Mouse (Mus musculus): ENCODE results near the gene Ovol3.
A peak's percentile ranks its signal among the peaks of the same experiment; 100 is the strongest.
"Not testable (repeated sequence)": the region's sequence is repeated elsewhere in the genome, so short reads cannot be mapped to it uniquely, and the experiment has no call there.

Gene Ovol3

DNA sequence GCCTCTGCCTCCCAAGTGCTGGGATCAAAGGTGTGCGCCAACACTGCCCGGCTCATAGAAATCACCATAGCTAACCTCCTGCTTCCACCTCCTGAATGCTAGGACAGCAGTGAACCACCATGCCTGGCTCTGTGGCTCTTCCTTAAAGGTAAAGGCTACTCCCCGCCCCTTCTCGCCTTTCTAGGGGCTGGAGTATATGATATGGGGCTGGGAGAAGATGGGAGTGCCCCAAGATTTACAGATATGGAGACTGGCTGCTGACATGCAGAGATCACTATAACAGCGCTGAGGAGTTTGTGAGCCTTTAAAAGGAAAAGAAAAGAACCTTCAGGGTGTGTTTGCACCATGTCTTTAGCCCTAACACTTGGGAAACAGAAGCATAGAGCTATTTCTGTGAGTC lies 13.3 kb downstream of the Ovol3 start:
- DNase-seq: no peak

DNA sequence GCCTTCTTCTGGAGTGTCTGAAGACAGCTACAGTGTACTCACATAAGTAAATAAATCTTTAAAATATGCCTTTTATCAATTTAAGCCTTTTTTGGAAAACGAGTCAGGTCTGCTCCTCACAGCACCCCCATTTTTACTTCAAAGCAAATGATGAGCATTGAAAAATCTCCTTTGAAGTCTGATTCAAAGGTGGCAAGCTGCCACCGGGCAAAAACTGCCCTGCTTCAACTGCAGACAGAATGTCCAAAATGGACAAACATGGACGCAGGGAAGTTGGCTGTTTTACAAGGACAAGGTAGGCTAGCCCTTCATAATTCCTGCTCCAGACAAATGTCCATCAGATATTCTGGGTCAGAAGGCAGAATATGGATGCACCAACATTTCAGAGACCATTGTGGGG lies 14.1 kb downstream of the Ovol3 start:
- DNase-seq: no peak

DNA sequence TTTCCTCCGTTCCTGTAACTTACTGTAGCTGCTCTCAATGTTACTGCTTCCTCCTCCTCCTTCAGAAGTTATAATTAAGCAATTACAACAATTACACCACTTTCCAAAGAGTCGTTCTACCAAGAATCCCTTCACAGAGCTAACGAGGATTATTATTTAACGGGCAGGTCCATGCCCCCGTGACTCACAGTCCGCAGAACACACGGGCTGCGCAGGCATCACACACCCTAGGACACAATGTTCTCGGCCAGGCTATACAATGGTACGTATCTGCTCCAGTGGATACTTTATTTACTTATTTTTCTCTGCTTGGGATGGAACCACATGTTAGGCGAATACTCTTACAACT lies 15.5 kb downstream of the Ovol3 start:
- no peak for DNase-seq

DNA sequence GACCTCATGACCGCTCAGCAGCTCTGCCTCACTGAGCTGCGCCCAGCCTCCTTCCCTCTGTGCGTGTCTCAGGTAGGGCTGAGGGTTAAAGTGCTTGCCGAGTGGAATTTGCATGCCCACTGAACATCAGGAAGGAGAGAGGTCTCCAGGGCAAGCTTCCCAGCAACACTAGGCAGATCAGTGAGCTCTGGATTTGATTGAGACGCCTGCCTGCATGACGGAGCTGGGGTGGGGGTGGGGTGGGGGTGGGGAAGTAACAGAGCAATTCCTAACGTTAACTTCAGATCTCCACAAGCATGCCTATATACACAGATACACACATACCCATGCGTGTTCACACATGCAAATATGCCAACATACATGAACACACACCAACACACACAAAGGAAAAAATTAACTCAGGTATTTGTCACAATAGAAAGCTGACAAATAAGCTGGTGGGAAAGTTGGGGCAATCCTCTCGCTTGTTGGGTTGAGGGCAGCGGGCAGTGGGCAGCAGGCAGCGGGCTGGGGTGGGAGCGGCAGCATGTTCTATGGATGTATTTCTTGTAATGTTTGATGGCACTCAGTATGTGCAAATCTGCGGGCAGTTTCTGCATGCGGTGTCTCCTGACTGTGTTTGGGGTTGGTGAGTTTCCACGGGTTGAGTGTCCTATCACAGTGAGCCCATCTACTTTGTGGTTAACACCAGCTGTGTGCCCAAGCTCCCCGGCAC lies 16.1 kb downstream of the Ovol3 start:
- DNase-seq: peak; percentile 50 to 67

DNA sequence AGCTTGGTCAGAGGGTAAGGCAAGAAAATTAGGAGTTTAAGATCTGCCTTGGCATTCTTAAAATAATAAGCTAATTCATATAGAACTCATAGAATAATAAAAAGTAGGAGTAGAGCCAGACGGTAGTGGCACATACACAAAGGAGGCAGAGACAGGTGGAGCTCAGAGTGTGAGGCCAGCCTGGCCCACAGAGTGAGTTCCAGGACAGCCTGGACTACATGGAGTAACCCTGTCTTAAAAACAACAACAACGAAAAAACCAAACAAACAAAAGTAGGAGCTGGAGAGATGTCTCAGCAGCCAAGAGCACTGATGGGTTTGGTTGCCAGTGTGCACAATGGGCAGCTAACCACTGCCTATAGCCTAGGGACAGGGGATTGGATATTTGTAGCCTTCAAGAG lies 18.2 kb downstream of the Ovol3 start:
- no peak for DNase-seq

DNA sequence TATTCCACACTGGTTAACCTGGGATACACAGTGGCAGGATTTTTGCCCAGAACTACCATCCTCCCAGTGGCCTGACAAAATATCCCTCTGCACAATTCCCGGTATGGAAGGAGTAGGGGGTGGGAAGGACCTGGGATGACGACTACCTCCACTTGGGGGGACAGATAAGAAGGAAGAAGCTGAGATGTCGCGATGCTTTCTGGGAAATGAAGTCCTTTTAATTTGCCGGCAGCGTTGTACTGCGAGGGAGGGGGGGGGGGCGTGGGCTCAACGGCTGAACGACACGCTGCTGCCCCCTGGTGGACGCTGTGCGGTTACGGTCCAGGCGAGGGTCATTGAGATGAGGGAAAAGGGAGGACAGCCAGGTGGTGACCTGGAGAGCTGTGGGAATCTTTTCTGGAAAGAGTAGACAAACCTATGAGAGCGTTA lies 18.8 kb downstream of the Ovol3 start:
- peak; percentile 68 to 81 for DNase-seq

DNA sequence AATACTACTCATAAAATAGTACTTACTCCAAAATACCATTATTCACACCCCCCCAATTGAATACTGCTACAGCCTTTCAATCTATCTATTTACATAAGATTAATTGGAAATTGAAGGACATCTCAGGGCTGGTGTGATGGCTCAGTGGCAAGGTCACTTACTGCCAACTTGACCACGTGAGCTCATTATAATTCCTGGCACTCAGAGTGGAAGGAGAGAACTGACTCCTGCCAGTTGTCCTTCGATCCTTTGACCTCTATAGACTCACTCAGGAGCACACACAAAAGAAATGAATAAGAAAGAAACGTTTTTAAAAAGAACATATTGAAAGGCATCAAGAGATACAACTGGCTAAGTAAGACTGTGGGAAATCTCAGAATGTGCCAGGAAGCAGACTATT lies 19.6 kb downstream of the Ovol3 start:
- no peak for DNase-seq

DNA sequence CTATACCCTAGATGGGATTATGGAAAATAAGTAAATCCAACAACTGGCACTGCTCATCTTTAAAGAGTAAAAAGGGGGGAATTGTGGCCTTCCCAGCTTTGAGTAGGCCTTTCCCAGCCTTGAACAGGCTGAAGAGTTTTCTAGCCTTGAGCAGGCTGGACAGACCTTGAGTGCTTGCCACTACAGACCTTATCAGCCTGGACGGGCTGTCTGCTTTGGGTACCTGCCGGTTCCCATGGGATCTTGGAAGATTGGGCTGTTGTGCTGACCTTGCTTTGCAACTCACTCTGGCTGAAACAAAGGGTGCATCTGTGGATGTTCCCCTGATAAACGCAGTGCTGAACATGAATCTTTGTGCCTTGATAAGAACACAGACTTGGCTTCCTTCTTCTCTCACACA lies 21.6 kb downstream of the Ovol3 start:
- no peak for DNase-seq

DNA sequence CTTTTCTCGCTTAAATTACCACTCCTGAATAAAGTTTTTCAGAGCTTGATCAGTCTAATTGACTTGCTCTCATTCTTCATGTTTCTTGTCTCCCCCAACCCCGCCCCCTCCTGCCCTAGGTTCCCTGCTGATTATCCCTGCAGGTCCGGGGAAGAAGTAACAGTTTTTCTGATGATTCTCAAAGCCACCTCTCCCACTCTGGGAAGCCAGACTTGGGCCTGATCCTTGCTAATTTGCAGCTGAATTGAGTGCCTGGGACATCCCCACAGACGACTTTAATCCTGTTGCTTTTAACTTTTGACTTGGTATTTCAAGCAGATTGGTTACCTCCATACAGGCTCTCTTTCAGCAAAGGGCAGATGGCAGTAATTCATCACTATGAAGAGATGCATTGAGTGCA lies 24.5 kb downstream of the Ovol3 start:
- DNase-seq: no peak

DNA sequence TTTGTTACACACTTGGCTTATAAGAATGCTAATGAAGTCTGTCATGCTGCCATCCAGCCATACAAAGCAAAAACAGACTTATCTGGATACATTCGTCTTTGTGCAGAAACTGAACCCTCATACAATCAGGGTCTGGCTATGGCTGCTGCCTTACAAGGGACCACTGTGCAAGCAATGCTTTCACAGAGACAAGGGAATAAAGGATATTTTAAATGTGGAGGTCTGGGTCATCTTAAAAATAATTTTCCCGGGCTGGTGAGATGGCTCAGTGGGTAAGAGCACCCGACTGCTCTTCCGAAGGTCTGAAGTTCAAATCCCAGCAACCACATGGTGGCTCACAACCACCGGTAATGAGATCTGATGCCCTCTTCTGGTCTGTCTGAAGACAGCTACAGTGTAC lies 29.2 kb downstream of the Ovol3 start:
- not testable (repeated sequence) for DNase-seq

DNA sequence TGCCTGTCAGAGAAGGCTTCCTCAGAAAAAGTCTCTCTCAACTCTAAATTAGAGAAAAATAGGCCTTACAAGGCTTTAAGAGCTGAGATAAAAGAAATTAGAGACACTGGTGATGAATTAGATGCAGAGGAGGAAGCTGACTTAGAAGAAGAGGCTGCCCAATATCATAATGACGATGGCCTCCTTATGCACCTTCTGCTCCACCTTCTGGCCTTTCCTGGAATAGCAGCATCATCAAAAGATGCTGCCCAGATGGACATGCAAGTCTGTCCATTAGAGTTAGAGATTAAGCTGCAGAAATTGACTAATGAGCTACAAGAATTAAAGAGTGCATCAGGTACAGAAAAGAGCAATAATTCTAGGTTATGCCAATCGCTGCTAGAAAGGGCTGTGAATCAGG lies 30.1 kb downstream of the Ovol3 start:
- peak in 1 of 2 experiments; percentile 69 for DNase-seq

DNA sequence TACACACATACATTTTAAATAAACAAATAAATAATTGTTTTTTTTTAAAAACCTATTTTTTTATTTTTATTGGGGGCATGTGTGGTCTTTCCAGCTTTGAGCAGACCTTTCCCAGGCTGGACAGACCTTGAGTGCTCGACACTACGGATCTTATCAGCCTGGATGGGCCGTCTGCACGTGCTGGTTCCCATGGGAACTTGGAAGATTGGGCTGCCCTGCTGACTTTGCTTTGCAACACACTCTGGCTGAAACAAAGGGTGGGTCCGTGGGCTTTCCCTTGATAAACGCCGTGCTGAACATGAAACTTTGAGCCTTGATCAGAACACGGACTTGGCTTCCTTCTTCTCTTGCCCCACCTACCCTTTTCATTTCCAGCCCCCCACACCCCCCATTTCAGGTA lies 31.1 kb downstream of the Ovol3 start:
- no peak for DNase-seq

DNA sequence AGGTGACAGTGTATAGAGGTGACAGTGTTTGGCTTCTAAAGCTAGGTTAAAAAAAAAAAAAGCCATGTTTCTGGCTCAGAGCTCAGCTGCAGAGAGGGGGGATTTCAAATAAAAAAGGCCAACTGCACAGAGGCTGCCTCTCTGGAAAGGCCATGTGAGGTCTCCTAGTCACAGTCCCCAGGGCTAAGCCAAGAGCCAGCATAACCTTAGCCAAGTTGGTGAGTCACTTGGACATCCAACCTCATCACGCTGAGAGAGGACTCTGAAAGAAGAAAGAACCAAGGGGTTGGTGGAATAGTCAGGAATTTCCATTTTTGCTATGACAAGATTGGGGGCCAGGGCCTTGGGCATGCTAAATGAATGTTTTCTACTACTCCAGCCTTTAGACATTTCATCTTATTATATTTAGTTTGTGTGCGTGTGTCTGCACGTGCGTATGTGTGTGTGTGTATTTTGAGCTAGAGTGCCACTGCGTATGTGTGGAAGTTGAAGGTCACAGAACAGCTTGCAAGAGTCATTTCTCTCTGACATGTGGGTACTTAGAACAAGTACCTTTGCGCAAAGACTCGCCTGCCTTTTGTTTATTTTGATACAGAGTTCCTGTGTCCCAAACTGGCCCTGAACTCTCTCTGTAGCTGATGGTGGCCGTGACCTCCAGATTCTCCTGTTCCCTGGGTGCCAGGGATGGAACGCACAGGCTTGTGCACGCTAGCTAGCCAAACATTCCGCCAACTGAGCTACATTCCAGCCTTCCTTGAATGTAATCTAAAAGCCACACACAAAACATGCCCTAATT lies 32.4 kb downstream of the Ovol3 start:
- DNase-seq: no peak

DNA sequence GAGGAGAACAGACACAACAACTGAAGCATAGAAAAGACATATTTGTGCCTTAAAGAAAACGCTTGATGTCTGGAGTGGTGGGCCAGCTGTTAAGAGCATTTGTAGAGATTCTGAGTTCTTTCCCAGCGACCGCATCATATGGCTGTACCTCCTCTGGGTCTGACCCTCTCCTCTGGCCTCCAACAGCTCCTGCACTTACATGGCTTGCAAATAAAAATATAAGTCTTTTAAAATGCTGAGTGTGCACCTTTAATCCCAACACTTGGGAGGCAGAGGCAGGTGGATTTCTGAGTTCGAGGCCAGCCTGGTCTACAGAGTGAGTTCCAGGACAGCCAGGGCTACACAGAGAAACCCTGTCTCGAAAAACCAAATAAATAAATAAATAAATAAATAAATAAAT lies 34.9 kb downstream of the Ovol3 start:
- DNase-seq: not testable (repeated sequence)

DNA sequence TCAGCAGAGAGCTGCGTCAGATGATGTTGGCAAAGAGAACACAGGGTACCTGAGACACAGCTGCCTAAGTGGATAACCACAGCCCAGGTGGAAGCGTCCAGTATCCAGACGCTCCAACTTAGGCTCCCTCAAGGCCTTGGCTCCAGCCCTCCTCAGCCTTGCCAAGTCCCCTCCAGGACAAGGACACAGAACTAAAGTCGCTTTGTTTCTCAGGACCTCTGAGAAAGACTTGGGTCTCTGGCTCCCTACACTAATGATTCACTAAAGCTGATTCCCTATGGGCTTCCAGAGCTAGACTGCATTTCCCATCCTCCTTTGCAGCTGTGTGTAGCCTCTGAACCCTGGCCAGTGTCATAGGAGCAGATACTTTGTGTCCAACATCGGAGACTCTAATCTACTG lies 35.3 kb downstream of the Ovol3 start:
- no peak for DNase-seq

DNA sequence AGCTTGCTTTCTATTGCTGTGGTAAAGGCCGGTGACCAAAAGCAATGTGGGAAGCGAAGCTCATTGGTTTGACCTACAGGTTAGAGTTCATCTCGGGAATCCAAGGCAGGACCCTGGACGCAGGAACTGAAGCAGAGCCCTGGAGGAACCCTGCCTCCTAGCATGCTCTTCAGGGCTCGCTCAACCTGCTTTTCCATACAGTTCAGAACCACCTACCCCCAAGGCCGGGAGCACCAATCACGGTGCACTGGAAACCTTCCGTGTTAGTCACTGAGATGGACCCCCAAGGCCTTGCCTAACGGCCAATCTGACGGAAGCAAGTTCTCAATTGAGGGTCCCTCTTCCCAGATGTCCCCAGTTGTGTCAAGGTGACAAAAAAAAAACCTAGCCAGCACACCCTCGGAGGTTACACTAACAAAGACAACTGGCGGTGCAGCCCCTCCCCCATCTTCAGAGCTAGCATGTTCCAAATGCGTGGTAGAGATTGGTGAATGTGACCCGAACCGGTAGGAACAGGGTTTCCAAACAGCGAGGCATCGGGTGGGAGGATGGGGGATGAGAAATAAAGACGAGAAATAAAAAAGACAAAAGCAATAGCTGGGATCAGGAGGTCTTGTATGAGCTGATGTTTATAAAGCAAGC lies 35.9 kb downstream of the Ovol3 start:
- no peak for DNase-seq

DNA sequence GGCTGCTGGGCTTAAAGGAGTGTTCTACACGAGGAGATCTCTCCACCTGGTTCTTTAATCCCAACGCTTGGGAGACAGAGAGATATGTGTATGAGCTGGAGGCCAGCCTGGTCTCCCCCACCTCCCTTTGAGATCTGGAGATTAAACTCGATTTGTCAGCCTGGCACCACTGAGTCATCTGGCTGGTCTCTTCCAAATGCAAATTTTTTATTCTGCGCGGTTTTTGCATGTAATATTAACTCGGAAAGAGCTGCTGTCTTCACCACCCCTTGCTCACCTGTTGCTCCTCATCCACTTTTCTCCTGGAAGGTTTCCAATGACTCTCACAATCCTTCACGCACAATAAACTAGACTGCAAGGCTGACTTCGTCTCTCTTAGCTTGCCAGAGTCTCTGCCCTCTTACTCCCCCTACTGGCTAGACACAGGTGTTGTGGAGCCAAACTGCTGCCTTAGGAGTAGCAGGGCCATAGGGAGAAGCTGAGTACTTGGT lies 37.0 kb downstream of the Ovol3 start, which contains the start of gene Capns1:
Capns1 (minus strand) TSS at position 331 of the 491 bp plus-strand sequence.
- peak; percentile 46 to 75 for DNase-seq

DNA sequence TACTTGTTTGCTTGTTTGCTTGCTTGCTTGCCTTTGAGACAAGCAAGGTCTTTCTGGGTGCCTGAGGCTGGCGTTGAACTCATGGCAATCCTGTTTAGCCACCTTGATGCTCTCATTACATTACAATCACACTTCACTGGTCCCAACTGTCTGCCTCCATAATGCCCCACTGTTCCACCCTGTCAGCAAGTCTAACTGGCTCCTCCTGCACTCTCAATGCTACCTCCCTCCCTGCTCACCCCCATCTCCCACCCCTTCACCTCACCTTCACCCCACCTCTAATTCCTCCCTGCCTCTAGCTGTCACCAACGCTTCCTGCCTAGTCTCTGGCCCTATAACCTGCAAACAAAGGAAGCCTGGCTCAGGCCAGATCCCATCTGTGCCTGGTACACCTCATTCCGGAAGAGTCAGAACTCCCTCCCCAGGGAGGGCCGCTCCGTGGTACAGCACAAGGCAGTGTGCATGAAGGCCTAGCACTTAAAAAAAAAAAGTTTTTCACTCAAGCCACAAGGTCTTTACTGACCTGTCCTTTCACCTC lies 37.9 kb downstream of the Ovol3 start:
- no peak for DNase-seq

DNA sequence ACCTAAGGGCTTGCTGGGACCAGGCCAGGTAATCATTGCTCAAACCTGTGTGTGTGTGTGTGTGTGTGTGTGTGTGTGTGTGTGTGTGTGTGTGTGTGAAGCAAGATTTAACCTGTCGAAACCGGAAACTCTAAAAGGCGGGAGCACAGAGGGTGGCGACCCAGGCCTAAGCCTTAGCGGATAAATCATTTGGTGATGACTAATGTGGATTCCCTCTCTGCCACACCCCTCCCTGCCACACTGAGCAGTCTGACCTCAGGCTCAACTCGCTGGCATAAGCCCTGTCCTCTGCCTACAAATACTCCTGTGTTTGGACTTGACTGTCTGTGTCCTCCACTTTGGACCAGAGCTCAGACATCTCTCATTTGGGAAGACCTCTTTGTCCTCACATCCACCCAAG lies 39.4 kb downstream of the Ovol3 start:
- no peak for DNase-seq

DNA sequence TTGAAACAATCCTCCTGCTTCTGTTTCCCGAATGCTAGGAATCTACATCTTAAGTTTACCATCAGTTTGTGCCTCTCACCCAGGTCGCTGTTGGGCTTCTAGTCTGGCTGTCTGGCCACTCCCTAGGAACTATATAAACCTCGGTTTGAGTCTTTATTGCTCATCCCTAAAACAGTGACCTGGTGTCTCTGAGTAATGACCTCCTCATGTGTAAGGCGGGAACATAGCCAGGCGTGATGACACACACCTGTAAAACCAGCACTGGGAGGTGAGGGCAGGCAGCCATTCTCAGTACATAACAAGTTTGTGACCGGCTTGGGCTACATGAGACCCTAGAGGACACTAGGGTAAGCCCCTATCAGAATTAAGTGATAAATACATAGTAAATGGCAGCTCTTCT lies 40.1 kb downstream of the Ovol3 start:
- no peak for DNase-seq

DNA sequence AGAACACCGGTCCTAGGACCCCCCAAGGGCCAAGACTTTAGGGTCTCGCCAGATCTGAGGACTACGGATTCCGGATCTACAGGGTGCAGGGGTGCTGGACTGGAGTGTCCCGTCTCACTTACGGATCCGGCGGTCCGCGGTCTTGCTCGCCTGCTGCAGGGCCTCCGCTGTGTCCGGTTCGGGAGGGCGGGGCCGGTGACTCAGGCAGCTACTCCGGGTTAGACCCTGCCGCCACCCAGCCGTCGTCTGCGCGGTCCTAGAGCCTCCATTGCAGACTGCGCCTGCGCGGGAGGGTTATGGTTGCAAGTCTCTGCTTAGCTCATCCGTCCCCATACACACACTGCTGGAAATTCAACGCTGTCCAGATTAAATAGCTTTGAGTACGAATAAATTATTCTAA lies 40.6 kb downstream of the Ovol3 start:
- DNase-seq: peak; percentile 96 to 97

DNA sequence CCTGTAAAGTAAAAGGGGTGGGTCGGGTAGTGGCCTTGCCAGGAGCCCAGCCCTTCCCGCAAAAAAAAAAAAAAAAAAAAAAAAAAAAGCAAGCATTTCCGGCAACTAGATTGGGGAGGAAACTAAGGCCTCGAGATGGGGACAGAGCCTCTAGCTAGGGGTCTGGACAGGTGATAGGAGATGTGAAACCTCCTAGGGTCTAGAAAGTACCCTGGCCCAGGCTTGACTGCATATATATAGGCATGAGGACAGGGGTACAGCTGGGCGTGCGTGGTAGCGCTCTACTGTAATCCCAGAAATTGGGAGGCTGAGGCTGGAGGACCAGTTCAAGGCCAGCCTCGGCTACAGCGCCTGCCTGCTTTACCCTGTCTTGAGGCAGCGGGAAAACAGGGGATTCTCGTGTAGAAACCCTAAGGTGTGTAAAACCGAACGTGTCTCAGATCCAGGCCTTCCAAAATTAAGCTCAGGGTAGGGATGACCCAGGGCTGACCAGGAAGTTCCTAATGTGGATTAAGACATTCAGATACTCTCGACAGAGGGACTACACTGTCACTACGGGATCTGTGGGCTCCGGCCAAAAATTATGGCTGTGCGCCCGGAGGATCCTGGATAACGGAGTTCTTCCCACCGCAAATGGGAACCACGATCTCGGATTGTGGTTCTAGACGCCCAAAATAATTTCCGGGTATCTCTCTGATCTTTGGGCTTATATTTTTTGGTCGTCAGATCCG lies 41.3 kb downstream of the Ovol3 start:
- DNase-seq: peak; percentile 37 to 53

DNA sequence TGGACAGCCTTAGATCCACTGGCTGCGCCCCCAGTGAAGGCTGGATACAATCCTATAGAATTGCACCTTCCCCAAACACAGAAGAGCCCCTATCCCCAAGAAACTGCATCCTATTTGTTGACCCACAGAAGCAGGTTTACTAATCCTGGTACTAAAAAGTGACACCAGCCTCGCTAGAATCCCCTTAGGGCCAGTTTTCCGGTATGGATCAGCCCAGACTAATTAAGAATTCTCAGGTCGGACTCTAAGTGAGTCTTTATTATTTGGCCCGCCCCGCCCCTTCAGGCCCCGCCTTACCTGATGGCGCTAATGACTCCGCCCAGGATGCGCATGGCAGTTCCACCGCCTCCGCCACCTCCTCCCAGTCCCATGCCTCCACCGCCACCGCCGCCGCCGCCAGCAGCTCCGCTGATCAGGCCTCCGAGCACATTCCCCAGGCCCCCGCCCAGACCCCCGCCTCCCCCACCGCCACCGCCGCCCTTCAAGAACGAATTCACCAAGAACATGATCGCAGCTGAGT lies 41.9 kb downstream of the Ovol3 start:
- peak; percentile 83 to 86 for DNase-seq

All from lung, postnatal 4 days (tissue).